Mouse (Mus musculus): ENCODE data around the gene Odf3l1.
A peak's percentile ranks its signal among the peaks of the same experiment; 100 is the strongest.

DNA sequence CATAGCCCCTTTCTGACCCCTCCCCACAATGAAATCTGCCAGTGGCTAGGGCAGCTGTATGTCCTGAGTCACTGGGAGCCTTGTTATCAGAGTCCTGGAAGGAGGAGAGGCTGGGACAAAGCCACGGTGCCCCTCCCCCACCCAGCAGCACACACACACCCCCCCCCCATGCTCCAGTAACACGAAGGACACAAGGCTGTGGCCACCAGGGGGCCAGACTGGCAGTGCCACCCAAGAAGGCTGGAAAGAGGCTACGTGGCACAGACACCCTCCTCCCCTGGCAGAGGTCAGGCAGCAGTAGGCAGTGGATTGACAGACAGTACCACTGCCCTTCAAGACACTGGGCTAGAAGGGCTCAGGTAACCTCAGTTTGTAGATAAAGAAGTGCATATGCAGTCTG, 29.5 kb upstream of the Odf3l1 start:
- TF ChIP-seq CTCF (IDR thresholded peaks at IDR 0.05; ENCODE audit: insufficient read depth, low read length) = peak; percentile 30; the same call in 1 of the 2 replicates
- TF ChIP-seq POLR2A (IDR thresholded peaks at IDR 0.05; ENCODE audit: borderline replicate concordance, extremely low read depth, low read depth, low read length) = no peak
